Mouse (Mus musculus) kidney, embryonic 16.5 days (tissue): ENCODE data around the gene Dusp11. TPM values are rescaled to one million over a fixed set of nuclear protein-coding genes. Genes with fewer than 3 reads are reported as not detected.
A peak's percentile ranks its signal among the peaks of the same experiment; 100 is the strongest.
"Not testable (repeated sequence)": the region's sequence is repeated elsewhere in the genome, so short reads cannot be mapped to it uniquely, and the experiment has no call there.

Source experiments
- ATAC-seq: fragments of 200-750 bp; cut with Nextera tagmentation; 2 replicates; pipeline ENCODE4 v1.8.0; 2017; ENCODE audit warnings: moderate TSS enrichment; ENCODE audit not compliant: low FRiP score, low TSS enrichment
- H3K27ac ChIP-seq: fragments of 300-500 bp; sonication (generic); 2 replicates; pipeline ENCODE4 v1.5.1; 2014; ENCODE audit warnings: low read length
- H3K27me3 ChIP-seq: fragments of 300-500 bp; sonication (generic); 2 replicates; pipeline ENCODE4 v1.6.1; 2014; ENCODE audit warnings: low read length, control low read depth, mixed read lengths; ENCODE audit not compliant: insufficient read depth
- H3K36me3 ChIP-seq: fragments of 300-500 bp; sonication (generic); 2 replicates; pipeline ENCODE4 v1.6.1; 2014; ENCODE audit warnings: low read length, control low read depth, mixed read lengths; ENCODE audit not compliant: insufficient read depth
- H3K4me1 ChIP-seq: fragments of 300-500 bp; sonication (generic); 2 replicates; pipeline ENCODE4 v1.6.1; 2014; ENCODE audit warnings: low read length, control low read depth, mixed read lengths; ENCODE audit not compliant: insufficient read depth
- H3K4me2 ChIP-seq: fragments of 300-500 bp; sonication (generic); replicated peaks from 2 replicates; pipeline ENCODE4 v1.6.1; 2014; ENCODE audit warnings: low read depth, low read length
- H3K4me3 ChIP-seq: fragments of 300-500 bp; sonication (generic); 2 replicates; pipeline ENCODE4 v1.5.1; 2014; ENCODE audit warnings: mild to moderate bottlenecking, low read length
- H3K9ac ChIP-seq: fragments of 300-500 bp; sonication (generic); replicated peaks from 2 replicates; pipeline ENCODE4 v1.6.1; 2014; ENCODE audit warnings: low read length
- H3K9me3 ChIP-seq: fragments of 300-500 bp; sonication (generic); 2 replicates; pipeline ENCODE4 v1.6.1; 2016; ENCODE audit warnings: low read length, control low read depth
- WGBS: fragments of 180-500 bp; shearing (Covaris S2); extraction: QIAGEN DNeasy Blood & Tissue Kit; methylation state at CpG from one replicate; pipeline ENCODE4 v1.1.7; 2014; 5-methylcytosine and 5-hydroxymethylcytosine counted together
- polyA plus RNA-seq: library from polyadenylated mRNA; unstranded; fragments of >200 nt; fragmentation: Nextera tagmentation; extraction: Ambion mirVana; gene quantifications from 2 replicates; pipeline ENCODE4 v1.2.1, GENCODE M21; 2015

The Dusp11 gene
- 40.5 and 48.3 TPM in 2 replicates for polyA plus RNA-seq

DNA sequence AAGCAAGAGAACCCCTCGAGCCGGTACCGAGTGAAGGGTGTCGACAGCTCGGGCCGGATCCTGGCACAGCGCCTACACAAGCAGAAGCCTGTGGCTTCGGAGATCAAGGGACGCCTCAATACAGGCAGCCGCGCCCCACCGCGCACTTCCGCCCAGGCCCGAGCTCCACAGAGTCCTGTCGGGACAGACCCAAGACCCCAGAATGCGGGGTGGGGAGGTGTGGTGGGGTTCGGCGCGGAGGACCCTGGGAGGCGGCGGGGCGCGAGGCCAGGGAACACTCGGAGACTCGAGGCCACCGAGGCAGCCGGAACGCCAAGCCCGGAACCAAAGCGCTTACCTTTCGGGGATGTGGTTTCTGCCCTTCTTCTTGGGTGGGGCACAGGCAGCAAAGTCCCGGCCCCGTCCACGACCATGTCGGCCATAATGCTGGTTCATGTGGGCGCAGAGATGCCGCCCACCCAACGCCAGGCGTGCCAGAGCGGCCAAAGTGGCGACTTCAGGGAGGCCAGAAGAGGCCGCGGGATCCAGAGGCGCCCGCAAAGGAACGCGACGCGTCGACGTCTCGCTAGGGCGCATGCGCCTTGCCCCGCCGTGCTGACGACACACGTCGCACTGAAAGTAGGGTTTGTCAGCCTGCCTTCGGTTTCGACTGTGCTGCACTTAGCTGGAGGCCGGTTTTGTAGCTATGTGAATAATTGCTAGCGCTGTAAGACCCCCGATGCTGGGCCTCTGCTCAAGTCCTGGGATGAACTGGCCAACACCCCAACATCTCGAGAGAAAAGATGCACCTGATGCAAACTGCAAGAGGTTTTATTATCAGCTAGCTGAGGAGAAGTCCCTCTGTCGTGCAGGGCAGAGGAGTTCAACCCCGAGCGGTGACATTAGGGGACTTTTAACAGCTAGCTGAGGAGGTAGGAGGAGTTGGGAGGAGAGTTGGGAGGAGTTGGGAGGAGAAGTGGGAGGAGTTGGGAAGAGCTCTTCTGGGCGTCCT, at the start of gene Dusp11:
Gene Dusp11, minus strand, starts transcription at position 567 of the 991 bp plus-strand sequence.
- no peaks in the 10 kb centered on the region for H3K27me3 ChIP-seq
- peaks cover 9% of the 10 kb centered on the region; the same call in 1 of the 2 replicates for H3K36me3 ChIP-seq
- H3K4me3 ChIP-seq = peak within 1 kb of the TSS; percentile 67
- under 1% methylated on average over 69 of the region's 70 CpGs for WGBS
- peak within 1 kb of the TSS; percentile 95 for H3K9ac ChIP-seq
- ATAC-seq = peak; percentile 98
- peaks cover 10% of the 10 kb centered on the region for H3K4me1 ChIP-seq
- H3K9me3 ChIP-seq = no peaks in the 10 kb centered on the region
- peak within 1 kb of the TSS; percentile 100 for H3K27ac ChIP-seq
- H3K4me2 ChIP-seq = peak within 1 kb of the TSS; percentile 89

DNA sequence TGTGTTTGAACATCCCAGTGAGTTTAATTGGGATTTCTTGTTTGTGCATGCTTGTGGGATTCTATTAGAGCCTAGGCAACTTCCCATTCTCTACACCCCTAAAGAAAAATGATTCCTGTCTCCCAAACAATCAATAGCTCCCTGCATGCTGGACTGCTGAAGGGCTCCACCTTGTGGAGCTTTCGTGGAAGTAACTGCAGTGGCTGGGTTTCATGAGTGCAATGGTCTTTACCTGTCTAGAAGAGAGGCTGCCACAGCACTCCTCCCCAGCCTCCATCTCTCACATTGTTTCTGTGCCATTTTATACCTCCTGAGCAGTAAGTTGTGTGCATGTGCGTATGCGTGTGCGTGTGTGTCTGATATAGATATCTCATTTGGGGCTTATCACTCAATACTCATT, 48.5 kb upstream of the Dusp11 start:
- Histone ChIP-seq H3K9ac (no peak overlapping the region), H3K9me3 (no peaks in the 10 kb centered on the region), H3K27me3 (no peaks in the 10 kb centered on the region), H3K4me1 (no peaks in the 10 kb centered on the region), H3K4me2 (no peak overlapping the region), H3K4me3 (no peak overlapping the region), H3K27ac (no peak overlapping the region), H3K36me3 (no peaks in the 10 kb centered on the region)
- 40% methylated on average over 4 of the region's 4 CpGs for WGBS
- no peak for ATAC-seq

DNA sequence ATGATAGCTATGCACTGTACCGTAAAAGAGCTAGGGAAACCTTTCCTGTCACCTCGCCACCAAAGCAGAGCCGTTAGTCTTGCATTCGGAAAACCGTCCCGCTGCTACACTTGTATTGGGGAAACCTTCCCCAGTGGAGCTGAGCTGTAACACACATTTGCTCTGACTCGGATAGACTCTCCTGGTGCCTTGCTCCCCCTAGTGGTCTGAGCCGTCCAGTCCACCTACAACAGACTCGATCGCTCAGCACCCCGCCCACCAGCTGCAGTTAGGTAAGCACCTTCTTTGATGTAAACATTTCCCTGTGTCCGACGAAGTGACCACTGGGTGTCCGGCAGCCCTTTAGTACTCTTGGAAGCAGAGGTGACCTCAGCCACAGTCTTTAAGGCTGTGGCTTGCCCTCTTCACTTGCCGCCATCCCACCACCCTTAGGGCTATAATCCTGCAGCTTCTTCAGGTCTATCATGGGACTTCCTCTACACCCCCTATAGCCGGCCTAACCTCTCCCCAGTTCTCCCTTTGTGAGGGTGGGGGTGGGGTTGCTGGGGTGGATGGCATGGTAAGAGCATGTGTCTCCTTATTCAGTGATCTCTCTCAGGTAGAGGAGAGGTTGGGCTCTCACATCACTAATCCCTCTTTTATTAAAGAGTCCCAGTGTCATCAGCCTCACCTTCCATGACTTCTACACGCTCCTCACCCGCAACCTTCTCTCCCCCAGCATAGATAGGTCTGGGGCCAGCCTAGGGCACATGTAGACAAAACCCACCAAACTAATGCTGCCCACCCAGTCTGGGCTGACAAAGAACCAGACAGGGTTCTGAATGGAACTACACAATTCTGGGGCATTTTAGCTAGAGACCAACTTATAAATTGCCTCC, 43.0 kb upstream of the Dusp11 start:
- no peak overlapping the region for H3K9ac ChIP-seq
- no peaks in the 10 kb centered on the region for H3K36me3 ChIP-seq
- H3K27ac ChIP-seq = no peak overlapping the region
- H3K4me1 ChIP-seq = peaks cover 3% of the 10 kb centered on the region; the same call in 1 of the 2 replicates
- 13% methylated on average over 18 of the region's 18 CpGs for WGBS
- no peaks in the 10 kb centered on the region for H3K27me3 ChIP-seq
- peak overlapping the region; percentile 35; the same call in 1 of the 2 replicates for H3K4me2 ChIP-seq
- H3K9me3 ChIP-seq = no peaks in the 10 kb centered on the region
- peak; percentile 93 for ATAC-seq
- no peak overlapping the region for H3K4me3 ChIP-seq

DNA sequence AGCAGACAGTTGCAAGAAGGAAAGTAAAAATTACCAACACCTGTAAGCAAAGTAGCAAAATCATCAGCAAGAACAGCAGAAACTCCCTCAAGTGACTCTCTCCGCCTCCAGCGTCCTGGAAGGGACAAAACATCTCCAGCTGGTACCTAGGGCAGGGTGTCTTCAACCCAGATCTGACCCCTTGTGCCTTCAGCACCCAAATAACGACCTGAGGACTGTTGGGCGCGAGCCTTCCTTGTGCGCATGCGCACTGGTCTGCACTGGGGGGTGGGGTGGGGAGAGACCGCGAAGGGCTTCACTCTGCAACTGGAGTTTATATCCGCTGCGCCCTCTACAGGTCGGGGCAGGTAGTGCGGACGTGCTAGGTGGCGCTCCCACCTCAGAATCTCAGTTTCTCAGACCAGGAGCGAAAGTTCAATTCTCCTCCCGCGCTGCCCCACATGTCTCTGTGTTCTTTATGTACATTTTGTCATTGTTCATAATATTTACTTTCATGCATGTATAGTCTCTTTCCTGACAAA, 42.0 kb upstream of the Dusp11 start:
- H3K4me2 ChIP-seq = no peak overlapping the region
- ATAC-seq = no peak
- H3K4me3 ChIP-seq = no peak overlapping the region
- 75% methylated on average over 18 of the region's 18 CpGs for WGBS
- H3K27me3 ChIP-seq = no peaks in the 10 kb centered on the region
- no peaks in the 10 kb centered on the region for H3K36me3 ChIP-seq
- no peak overlapping the region for H3K9ac ChIP-seq
- H3K9me3 ChIP-seq = no peaks in the 10 kb centered on the region
- peaks cover 3% of the 10 kb centered on the region; the same call in 1 of the 2 replicates for H3K4me1 ChIP-seq
- H3K27ac ChIP-seq = no peak overlapping the region

DNA sequence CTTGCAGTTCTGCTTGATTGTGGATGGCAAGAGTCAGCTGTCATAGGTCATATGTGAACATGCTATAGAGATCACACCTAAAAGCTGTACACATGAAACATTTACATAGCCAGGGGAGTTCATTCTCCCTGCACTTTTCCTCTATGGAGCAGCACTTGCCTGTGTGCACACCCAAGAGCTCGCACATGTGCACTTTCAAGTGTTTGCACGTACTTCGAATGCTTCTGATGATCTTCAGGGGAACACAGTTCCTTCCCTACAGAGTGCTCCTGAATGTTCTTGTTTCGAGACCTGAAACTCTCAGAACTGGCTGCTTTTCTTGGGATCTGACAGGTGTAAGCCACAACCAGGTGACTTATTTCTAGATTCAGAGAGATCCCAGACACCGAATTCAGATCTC, 29.3 kb upstream of the Dusp11 start:
- H3K9me3 ChIP-seq, H3K4me3 ChIP-seq, H3K27me3 ChIP-seq, ATAC-seq, H3K4me2 ChIP-seq, H3K9ac ChIP-seq, H3K4me1 ChIP-seq, H3K36me3 ChIP-seq, H3K27ac ChIP-seq: not testable (repeated sequence)
- WGBS = 84% methylated on average over 5 of the region's 5 CpGs

DNA sequence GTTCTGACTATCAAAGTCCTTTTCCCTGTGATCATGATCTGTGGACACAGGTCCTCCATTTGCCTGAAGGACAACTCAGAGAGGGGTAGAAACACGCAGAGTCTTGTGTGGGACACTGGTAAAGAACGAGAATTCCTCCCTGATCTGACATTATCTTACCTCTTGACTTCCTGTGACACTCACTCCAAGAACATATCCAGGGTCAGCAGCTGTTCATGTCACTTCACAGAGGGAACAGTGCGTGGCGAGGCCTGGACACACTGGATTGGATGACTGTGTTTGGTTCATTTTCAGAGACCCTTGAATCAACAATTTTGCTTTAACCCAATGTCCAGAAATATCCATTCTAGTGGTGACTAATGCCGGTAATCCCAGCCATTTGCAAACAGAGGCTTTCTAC, 28.1 kb upstream of the Dusp11 start:
- not testable (repeated sequence) for ATAC-seq
- 83% methylated on average over 5 of the region's 5 CpGs for WGBS

DNA sequence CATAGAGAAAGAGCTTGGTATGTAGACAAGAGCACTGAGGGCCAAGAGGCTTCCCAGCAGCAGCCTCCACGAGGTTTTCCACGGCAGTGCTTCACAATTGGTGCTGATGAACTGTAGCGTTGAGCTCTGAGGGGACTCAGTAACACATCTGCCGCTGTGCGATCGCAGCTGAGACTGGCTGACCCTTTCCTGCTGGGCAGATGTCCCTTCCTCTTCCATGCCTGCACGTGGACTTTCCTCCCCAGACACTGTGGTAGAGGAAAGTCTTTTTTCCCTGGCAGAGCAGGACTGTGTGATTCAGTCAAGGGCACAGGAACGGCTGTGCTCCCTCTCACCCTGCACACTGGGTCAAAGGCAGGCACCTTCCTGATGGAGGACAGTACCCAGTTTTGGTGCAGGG, 22.9 kb upstream of the Dusp11 start:
- no peak overlapping the region for H3K27ac ChIP-seq
- no peaks in the 10 kb centered on the region for H3K9me3 ChIP-seq
- ATAC-seq = no peak
- no peak overlapping the region for H3K9ac ChIP-seq
- 79% methylated on average over 8 of the region's 8 CpGs for WGBS
- H3K4me3 ChIP-seq = no peak overlapping the region
- H3K27me3 ChIP-seq = no peaks in the 10 kb centered on the region
- H3K36me3 ChIP-seq = no peaks in the 10 kb centered on the region
- H3K4me1 ChIP-seq = no peaks in the 10 kb centered on the region
- no peak overlapping the region for H3K4me2 ChIP-seq

More for the DNA sequence above, 28.1 kb upstream of the Dusp11 start:
- not testable (repeated sequence) for H3K9ac ChIP-seq, H3K4me1 ChIP-seq, H3K4me2 ChIP-seq, H3K27ac ChIP-seq, H3K27me3 ChIP-seq, H3K4me3 ChIP-seq, H3K36me3 ChIP-seq, H3K9me3 ChIP-seq

DNA sequence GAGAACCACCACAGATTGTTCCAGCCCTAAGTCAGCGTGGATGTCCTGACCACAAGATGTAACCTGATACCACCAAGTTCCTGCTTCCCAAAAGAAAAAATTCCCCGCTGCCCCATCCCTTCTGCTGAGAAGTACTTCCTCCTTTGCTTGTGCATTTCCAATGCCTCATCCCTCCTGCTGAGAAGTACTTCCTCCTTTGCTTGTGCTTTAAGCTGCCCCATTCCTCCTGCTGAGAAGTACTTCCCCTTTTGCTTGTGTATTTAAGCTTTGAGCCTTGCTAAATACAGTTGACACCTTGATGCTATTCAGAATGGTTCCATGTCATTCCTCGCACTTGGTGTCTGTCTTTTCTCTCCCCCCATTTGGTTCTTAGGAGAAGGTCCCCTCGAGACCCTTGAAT, 17.3 kb upstream of the Dusp11 start:
- not testable (repeated sequence) for H3K27ac ChIP-seq, H3K4me3 ChIP-seq, H3K36me3 ChIP-seq, H3K4me2 ChIP-seq, H3K27me3 ChIP-seq, H3K9ac ChIP-seq, ATAC-seq, H3K9me3 ChIP-seq, H3K4me1 ChIP-seq
- WGBS = 87% methylated on average over 4 of the region's 4 CpGs

DNA sequence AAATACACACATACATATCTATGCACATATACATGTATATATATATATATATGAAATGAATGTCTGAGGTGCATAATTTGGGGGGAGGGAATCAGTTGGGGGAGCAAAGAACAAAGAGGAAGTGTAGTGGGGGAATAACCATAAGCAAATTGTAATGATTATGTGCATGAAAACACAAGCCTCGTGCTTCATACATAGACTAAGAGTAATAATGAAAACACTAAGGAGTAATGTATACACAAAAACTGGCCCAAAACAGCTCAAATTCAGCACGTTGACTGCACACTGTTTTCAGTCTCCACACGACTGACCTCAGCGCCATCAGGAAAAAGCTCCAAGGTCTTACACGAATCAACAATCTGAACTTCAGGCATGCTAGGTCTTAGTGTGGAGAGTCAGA, 14.8 kb upstream of the Dusp11 start:
- H3K9me3 ChIP-seq = no peaks in the 10 kb centered on the region
- no peaks in the 10 kb centered on the region for H3K4me1 ChIP-seq
- H3K27me3 ChIP-seq = no peaks in the 10 kb centered on the region
- no peak overlapping the region for H3K27ac ChIP-seq
- no peaks in the 10 kb centered on the region for H3K36me3 ChIP-seq
- no peak overlapping the region for H3K4me3 ChIP-seq
- ATAC-seq = no peak
- H3K4me2 ChIP-seq = no peak overlapping the region
- H3K9ac ChIP-seq = no peak overlapping the region
- 88% methylated on average over 5 of the region's 5 CpGs for WGBS
